Mouse (Mus musculus): Measurements from ENCODE around the gene Prkcg. TPM values are rescaled to one million over a fixed set of nuclear protein-coding genes. Genes with fewer than 3 reads are reported as not detected.

Gene Prkcg
- polyA plus RNA-seq, 1 experiment from 2014 or later: 0.09 TPM

DNA sequence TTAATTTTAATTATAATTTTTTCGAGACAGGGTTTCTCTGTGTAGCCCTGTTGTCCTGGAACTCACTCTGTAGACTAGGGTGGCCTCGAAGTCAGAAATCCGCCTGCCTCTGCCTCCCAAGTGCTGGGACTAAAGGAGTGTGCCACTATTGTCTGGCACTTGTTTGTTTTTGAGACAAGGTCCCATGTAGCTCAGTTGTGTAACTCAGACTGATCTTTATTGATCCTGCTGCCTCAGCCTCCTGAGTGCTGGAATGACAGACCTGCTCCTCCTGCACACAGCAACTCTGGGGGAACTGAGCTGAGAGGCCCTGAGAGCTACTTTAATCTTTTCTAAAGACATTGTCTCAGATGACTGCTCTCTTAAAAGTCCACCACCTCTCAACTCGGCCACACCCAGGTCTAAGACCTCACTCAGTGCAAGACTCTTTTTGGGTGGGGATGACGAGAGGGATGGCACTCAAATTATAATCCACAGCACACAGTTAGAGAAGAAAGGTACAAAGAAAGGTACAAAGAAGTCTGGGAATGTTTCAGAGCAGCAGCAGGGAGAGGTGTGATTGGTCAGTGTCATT is 8.8 kb upstream of the Prkcg start:
- no peak overlapping the region for H3K4me2 ChIP-seq (ENCODE audit: low read depth, low read length)
- ATAC-seq: peak; percentile 66
- DNase-seq: no peak
- WGBS (ENCODE audit: insufficient replicate concordance): 68% methylated on average over 5 of the region's 5 CpGs
- H3K4me1 ChIP-seq (ENCODE audit: insufficient read depth): 0 out of 2 replicates have a peak, but pooled peaks cover 3% of the 10 kb centered on the region
- no peaks in the 10 kb centered on the region for H3K27me3 ChIP-seq (ENCODE audit: insufficient read depth, low read length)
- H3K36me3 ChIP-seq (replicated peaks; ENCODE audit: insufficient read depth, low read length): no peaks in the 10 kb centered on the region
- no peak overlapping the region for H3K4me3 ChIP-seq (ENCODE audit: low read depth, low read length)
- no peak overlapping the region for H3K27ac ChIP-seq (ENCODE audit: low read depth)
- no peaks in the 10 kb centered on the region for H3K9me3 ChIP-seq (ENCODE audit: low read length)
- no peak overlapping the region for H3K9ac ChIP-seq (replicated peaks)
- TF ChIP-seq CTCF (IDR thresholded peaks at IDR 0.05; ENCODE audit: low read depth) (no peak), EP300 (IDR thresholded peaks at IDR 0.05; ENCODE audit: low read depth) (no peak)

DNA sequence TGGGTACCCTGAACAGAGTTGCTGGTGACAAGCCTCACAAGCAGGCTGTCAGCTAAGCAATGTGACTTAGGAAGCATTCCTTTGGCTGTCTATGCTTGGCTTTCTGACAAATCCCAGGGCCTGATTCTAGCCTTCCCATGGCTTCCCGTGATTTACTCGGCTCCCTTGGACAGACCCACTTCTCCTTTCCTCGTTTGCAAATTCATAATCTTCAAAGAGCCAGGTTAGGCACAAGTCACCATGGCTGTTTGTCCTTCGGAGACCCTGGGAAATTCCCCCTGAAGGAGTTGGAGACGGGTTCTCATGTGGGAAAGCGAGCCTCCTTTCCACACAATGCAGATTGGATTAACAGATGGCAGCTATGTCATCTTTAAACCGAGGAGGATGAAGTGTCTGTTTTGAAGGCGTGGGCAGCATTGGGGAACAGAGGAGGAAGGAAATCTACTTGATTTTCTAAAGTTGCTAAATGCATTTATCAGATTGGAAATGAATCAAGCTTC is 8.3 kb upstream of the Prkcg start:
- no peak for ATAC-seq

DNA sequence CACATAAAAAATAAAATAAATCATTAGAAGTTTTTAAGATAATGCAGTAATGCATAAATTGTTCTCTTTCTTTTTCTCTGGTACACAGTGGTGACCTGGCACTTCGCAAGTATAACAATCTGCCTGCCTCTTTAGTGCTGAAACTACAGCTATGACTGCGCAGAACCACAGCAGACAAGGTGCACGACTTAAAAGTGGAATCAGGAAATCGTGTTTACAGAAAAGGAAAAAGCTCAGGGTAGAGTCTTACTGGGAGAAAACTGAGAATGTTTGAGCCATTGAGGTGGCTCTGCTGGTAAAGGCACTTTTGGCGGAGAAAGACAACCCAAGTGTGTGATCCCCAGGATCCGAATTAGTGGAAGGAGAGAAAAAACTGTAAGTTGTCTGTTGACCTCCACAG is 7.2 kb upstream of the Prkcg start:
- Histone ChIP-seq H3K36me3 (replicated peaks; ENCODE audit: insufficient read depth, low read length) (no peaks in the 10 kb centered on the region), H3K4me1 (ENCODE audit: insufficient read depth) (no peaks in the 10 kb centered on the region), H3K9ac (replicated peaks) (no peak overlapping the region), H3K27me3 (ENCODE audit: insufficient read depth, low read length) (no peaks in the 10 kb centered on the region), H3K4me2 (ENCODE audit: low read depth, low read length) (no peak overlapping the region), H3K9me3 (ENCODE audit: low read length) (no peaks in the 10 kb centered on the region), H3K4me3 (ENCODE audit: low read depth, low read length) (no peak overlapping the region), H3K27ac (ENCODE audit: low read depth) (no peak overlapping the region)
- 65% methylated on average over 6 of the region's 6 CpGs for WGBS (ENCODE audit: insufficient replicate concordance)
- DNase-seq: no peak
- ATAC-seq: no peak
- TF ChIP-seq CTCF (IDR thresholded peaks at IDR 0.05; ENCODE audit: low read depth): no peak
- TF ChIP-seq EP300 (IDR thresholded peaks at IDR 0.05; ENCODE audit: low read depth): no peak

More for the DNA sequence above, 8.3 kb upstream of the Prkcg start:
- no peaks in the 10 kb centered on the region for H3K27me3 ChIP-seq (ENCODE audit: insufficient read depth, low read length)
- H3K4me1 ChIP-seq (ENCODE audit: insufficient read depth): no peaks in the 10 kb centered on the region
- H3K4me3 ChIP-seq (ENCODE audit: low read depth, low read length): no peak overlapping the region
- H3K27ac ChIP-seq (ENCODE audit: low read depth): no peak overlapping the region
- TF ChIP-seq CTCF (IDR thresholded peaks at IDR 0.05; ENCODE audit: low read depth) (no peak), EP300 (IDR thresholded peaks at IDR 0.05; ENCODE audit: low read depth) (no peak)
- H3K4me2 ChIP-seq (ENCODE audit: low read depth, low read length): no peak overlapping the region
- no peaks in the 10 kb centered on the region for H3K9me3 ChIP-seq (ENCODE audit: low read length)
- no peak overlapping the region for H3K9ac ChIP-seq (replicated peaks)
- no peak for DNase-seq
- WGBS (ENCODE audit: insufficient replicate concordance): 41% methylated on average over 8 of the region's 8 CpGs
- H3K36me3 ChIP-seq (replicated peaks; ENCODE audit: insufficient read depth, low read length): no peaks in the 10 kb centered on the region

DNA sequence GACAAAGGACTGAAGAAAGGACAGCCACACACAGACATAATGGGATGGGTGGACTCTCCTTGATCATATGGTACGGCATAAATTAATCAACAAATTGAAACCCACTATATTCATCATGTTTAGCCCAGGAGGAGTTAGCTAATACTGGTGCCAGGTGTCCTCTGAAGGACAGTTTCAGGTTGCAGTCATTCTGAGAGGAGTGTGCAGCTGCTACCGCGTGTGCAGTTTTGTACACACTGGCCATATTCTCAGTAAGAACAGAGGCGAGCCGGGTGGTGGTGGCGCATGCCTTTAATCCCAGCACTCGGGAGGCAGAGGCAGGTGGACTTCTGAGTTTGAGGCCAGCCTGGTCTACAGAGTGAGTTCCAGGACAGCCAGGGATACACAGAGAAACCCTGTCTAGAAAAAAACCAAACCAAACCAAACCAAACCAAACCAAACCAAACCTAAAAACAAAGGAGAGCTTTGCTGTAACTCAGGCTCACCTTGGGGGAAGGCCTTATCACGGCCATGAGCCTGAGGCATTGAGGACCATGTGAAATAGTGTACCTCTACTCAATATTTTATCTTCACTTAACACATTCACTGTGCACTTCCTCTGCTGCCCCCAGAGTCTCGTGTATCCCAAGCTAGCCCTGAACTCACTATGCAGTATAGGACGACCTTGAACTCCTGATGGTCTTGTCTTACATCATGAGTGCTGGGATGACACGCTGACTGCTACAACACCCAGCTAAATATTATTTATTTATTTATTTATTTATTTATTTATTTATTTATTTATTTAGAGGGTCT is 5.7 kb upstream of the Prkcg start:
- Histone ChIP-seq H3K4me3 (ENCODE audit: low read depth, low read length) (no peak overlapping the region), H3K9me3 (ENCODE audit: low read length) (no peaks in the 10 kb centered on the region), H3K9ac (replicated peaks) (no peak overlapping the region), H3K27ac (ENCODE audit: low read depth) (no peak overlapping the region), H3K27me3 (ENCODE audit: insufficient read depth, low read length) (no peaks in the 10 kb centered on the region), H3K4me1 (ENCODE audit: insufficient read depth) (peaks cover 4% of the 10 kb centered on the region; the same call in 1 of the 2 replicates), H3K36me3 (replicated peaks; ENCODE audit: insufficient read depth, low read length) (no peaks in the 10 kb centered on the region), H3K4me2 (ENCODE audit: low read depth, low read length) (no peak overlapping the region)
- DNase-seq (no peak), ATAC-seq (no peak)
- WGBS (ENCODE audit: insufficient replicate concordance): 70% methylated on average over 11 of the region's 11 CpGs
- TF ChIP-seq CTCF (IDR thresholded peaks at IDR 0.05; ENCODE audit: low read depth): no peak
- TF ChIP-seq EP300 (IDR thresholded peaks at IDR 0.05; ENCODE audit: low read depth): no peak

DNA sequence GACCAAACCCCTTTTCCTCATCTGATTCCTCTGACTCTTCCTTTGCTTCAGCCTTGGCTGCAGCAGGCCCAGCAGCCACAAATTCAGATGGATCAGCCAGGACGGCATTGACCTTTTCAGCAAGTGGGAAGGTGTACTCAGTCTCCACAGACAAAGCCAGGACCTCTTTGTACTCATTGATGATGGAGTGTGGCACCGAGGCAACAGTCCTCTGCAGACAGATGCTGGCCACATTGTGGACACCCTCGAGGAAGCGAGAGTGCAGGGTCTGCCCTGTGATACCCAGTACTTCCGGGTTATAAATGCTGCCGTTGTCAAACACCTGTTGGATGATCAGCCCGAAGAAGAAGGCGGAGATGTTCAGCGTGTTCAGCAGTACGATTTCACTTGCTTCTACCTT is 4.4 kb upstream of the Prkcg start:
- DNase-seq: no peak
- Histone ChIP-seq H3K4me3 (ENCODE audit: low read depth, low read length) (no peak overlapping the region), H3K27ac (ENCODE audit: low read depth) (no peak overlapping the region), H3K27me3 (ENCODE audit: insufficient read depth, low read length) (no peaks in the 10 kb centered on the region), H3K4me2 (ENCODE audit: low read depth, low read length) (no peak overlapping the region), H3K9ac (replicated peaks) (no peak overlapping the region), H3K4me1 (ENCODE audit: insufficient read depth) (peaks cover 5% of the 10 kb centered on the region; the same call in 1 of the 2 replicates), H3K36me3 (replicated peaks; ENCODE audit: insufficient read depth, low read length) (no peaks in the 10 kb centered on the region), H3K9me3 (ENCODE audit: low read length) (no peaks in the 10 kb centered on the region)
- no peak for TF ChIP-seq EP300 (IDR thresholded peaks at IDR 0.05; ENCODE audit: low read depth)
- no peak for TF ChIP-seq CTCF (IDR thresholded peaks at IDR 0.05; ENCODE audit: low read depth)
- no peak for ATAC-seq
- WGBS (ENCODE audit: insufficient replicate concordance): 83% methylated on average over 10 of the region's 10 CpGs

DNA sequence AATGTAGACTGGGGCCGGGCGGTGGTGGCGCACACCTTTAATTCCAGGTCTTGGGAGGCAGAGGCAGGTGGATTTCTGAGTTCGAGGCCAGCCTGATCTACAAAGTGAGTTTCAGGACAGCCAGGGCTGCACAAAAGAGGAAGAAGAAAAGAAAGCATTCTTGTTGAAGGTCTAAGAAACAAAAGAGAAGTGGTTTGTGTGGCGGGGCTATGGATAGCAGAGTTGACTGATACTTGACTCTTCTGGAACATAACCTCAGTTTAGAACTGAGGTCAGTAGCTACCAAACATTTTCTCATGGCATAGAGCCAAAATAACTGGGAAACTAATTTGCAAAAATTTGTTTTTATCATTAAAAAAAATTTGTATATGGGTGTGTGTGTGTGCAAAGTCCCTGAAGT is 2.9 kb upstream of the Prkcg start:
- ATAC-seq (no peak), DNase-seq (no peak)
- no peak overlapping the region for H3K9ac ChIP-seq (replicated peaks)
- H3K27me3 ChIP-seq (ENCODE audit: insufficient read depth, low read length): no peaks in the 10 kb centered on the region
- no peak overlapping the region for H3K4me3 ChIP-seq (ENCODE audit: low read depth, low read length)
- H3K9me3 ChIP-seq (ENCODE audit: low read length): no peaks in the 10 kb centered on the region
- peak overlapping the region; percentile 51 for H3K4me2 ChIP-seq (ENCODE audit: low read depth, low read length)
- H3K36me3 ChIP-seq (replicated peaks; ENCODE audit: insufficient read depth, low read length): no peaks in the 10 kb centered on the region
- no peak for TF ChIP-seq EP300 (IDR thresholded peaks at IDR 0.05; ENCODE audit: low read depth)
- TF ChIP-seq CTCF (IDR thresholded peaks at IDR 0.05; ENCODE audit: low read depth): no peak
- H3K27ac ChIP-seq (ENCODE audit: low read depth): peak overlapping the region; percentile 75
- 72% methylated on average over 5 of the region's 5 CpGs for WGBS (ENCODE audit: insufficient replicate concordance)
- peaks cover 12% of the 10 kb centered on the region for H3K4me1 ChIP-seq (ENCODE audit: insufficient read depth)

All from liver, postnatal 0 days (tissue).